Mouse (Mus musculus) cerebellum, postnatal 25 days (tissue): ENCODE data around the gene Prkcsh.

Experiments used
- DNase-seq, 2 experiments: peaks; one replicate each; pipeline ENCODE4 v3.0.0; 2021; ENCODE audit warnings: mixed read lengths in 2 of 2

Prkcsh gene

DNA sequence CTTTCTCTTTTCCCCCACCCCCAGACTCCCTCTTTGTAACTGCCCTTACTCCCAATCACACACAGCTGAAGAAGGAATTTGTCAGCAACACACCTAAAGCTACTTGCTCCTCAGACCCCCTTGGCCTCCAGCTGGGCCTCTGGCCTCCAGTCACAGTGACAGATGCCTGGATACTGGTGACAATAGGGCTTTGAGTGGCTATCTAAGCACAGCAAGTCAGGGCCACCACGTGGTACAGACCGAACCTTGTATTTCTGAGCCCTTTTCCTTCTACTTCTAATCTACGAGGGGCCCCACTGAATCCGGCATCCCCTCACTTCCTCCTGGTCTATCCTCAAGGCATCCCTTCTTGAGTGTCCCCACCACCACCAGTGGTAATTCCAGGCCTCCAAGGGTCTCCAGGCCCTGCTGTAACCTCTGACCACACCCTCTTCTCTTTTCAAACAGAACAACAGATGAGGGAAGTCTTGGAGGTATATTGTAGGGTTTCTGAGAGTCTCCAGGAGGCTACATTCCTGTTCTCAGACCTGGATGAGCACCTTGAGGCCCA, 47.2 kb downstream of the Prkcsh start:
- peak; percentile 52 to 62 for DNase-seq

- peak; percentile 87 to 92 for DNase-seq
These were observed 47.8 kb downstream of the Prkcsh start for GRCm38 (mm10) chr9:22050351-22050889.

DNA sequence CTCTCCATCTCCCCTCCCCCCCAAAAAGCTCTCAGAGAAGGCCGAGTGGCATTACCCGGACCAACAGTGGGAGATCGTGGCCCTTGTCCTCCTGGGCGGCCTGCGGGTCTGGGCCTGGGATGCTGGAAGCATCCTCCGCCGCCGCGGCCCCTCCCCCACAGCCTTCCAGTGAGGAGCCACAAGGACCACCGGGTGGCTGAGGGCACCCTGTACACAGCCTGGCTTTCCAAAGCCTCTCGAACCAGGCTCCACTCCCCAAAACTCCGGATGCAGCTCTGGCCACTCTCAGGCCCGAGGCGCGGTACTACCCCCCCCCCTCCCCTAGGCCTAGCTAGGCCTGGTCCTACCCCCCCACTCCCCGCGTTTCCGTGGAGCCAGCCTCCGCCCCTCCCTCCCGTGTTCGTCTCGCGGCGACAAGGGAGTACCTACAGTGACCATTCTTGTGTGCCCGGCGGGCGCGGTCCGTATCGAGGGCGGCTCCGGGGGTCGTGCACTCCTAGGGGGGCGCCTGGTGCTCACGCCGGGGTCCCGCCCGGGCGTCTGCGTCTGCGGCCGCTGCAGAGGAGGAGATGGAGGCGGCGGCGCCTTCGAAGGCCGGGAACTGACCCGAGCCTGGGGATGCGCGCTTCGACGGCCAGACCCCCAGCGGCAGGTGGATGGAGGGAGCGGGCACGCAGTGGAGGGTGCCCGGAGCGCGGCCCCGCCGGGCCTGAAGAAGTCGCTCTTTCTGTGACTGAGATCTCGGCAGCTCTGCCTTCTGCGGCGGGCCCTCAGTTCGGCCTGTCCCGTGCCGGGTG, 48.8 kb downstream of the Prkcsh start:
- DNase-seq, result peak; percentile 71 to 79

GRCm38 (mm10) chr9:22051958-22052254, 49.3 kb downstream of the Prkcsh start, which contains the start of gene Elavl3:
TSS of gene Elavl3 (minus strand) at chr9:22052023.
- peak; percentile 94 to 96 for DNase-seq

DNA sequence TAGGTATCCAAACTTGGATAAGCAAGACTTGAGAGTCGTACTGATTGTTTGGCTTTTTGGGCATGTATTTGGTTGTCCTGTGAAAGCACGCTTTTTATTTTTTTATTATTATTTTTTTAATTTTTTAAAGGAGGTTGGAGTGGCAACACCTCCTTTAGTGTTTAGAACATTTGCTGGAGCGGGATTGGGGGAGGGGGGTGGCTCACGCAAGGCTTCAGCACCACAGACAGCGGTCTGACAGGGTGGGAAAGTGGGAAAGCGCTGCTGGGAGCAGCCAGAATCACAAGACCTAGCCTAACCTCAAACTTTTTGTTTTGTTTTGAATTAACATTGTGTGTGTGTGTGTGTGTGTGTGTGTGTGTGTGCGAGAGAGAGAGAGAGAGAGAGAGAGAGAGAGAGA, 51.1 kb downstream of the Prkcsh start:
- no peak for DNase-seq

DNA sequence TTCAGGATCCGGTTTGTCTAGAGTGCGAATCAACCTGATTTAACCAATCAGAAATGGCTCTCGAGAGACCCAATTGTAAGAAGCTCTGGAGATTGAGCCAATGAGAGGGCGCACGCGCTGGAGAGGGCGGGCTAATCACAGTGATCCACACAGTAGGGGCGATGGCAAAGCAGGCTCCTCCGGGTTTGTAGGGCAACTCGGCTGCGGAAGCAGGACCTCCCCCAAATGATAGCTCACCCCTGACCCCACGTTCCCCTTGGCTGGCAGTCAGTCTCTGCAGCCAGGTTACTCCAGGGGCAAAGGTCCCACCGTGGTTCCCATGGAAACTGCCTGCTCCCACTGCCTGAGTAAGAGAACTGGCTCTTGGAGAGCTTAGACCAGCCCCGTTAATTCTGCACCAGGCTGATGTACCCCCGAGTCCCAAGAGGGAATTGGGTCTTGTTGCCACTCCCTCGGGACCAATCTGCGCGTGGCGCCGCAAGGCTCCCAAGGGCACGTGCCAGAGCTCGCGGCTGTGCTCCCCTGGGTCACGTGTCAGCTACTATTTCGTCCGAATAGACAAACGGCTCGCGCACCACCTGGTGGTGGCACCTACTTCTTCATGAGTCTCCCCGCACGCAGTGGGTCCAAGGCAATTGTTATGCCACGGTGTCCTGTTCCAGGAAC, 51.9 kb downstream of the Prkcsh start:
- peak; percentile 83 to 89 for DNase-seq

DNA sequence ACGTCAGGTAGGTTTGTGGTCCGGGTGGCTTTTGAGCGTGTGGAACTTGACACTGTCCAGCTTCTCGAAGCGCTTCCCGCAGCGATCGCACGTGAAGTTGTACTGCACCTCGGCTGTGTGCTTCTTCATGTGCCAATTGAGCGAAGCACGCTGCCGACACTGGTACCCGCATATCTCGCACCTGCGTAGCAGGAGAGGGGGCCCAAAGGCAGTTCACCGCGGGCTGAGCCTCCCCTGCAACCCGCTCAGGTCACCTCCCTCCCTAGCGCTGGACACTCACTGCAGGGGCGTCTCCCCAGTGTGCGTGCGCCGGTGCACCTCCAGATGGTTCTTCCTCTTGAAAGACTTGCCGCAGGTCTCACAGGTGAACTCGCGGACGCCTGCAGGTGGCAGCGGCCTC, 53.1 kb downstream of the Prkcsh start:
- peak; percentile 49 to 52 for DNase-seq

DNA sequence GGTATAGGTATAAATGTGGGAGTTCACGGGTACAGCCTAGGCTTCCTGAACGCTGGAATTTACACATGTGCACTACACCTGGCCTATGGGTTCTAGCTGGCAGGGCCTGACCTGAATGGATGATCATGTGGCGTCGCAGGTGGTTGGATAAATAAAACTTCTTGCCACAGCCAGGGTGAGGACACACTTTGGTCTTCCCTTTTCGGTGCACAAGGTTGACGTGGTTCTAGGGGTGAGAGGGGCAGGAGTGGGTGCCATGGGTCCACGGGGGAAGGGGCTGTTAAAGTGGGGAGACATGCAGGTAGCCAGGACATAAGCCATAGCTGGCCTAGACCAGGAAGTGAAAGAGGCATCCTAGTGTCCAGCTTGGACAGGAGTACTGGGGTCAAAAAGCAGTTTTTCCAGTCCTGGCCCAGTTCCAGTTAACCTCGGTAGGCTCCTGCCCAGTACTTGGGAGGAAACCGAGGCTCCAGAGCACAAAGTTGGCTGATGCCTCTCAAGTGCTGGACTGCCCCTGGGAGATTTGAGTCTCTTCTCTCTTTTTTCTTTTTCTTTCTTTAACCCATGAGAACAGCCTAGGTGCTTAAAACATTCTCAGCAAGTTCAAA, 53.8 kb downstream of the Prkcsh start:
- peak in 1 of 2 experiments; percentile 24 for DNase-seq

GRCm38 (mm10) chr9:22057031-22057517, 54.5 kb downstream of the Prkcsh start:
- peak in 1 of 2 experiments; percentile 39 for DNase-seq

GRCm38 (mm10) chr9:22058011-22058424, 55.4 kb downstream of the Prkcsh start:
- peak; percentile 79 to 84 for DNase-seq

GRCm38 (mm10) chr9:22061339-22061738, 58.7 kb downstream of the Prkcsh start:
- peak; percentile 76 to 79 for DNase-seq
